Mouse (Mus musculus): ENCODE data around the gene Arpc2. TPM values are rescaled to one million over a fixed set of nuclear protein-coding genes. Genes with fewer than 3 reads are reported as not detected.

The Arpc2 gene
- polyA plus RNA-seq, 1 experiment from 2014 or later: 406 TPM

DNA sequence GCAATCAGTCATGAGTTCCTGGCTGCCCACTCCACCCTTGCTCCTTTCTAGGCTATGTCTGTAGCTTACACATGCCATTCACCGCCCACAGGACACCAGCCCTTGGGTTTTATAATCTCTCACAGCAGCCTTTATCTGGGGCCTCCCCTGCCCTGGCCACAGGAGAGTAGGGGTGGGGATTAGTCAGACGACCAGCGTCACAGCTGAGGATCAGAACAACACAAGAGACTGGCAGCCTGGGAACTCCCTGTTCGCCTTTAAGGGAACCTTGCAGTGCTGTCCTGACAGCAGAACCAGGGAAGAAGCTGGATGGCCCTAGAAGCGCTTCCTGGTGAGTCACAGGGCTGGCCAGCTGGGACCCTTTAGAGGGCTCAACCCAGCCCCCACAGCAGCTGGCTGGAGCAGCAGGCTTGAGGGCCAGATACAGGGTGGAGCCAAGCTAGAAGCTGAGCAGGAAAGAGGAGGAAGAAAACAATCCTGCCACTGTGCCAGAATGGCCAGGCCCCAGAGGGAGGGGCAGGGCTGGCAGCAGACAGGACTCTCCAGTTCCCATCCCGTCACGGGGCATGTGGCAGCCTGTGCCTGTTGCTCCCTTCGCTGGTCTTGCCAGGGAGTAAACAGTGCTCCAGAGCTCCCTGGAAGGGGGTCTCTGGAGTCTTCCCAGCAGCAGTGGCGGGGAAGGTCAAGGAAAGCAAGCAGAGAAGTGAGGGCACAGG is 59.7 kb downstream of the Arpc2 start:
- H3K36me3 ChIP-seq (ENCODE audit: control insufficient read depth, insufficient read depth, low read length): peaks cover 24% of the 10 kb centered on the region
- H3K4me2 ChIP-seq (replicated peaks; ENCODE audit: low read depth, low read length): peak overlapping the region; percentile 33
- 0 out of 2 replicates have a peak overlapping the region, but pooled peaks have one; percentile 0 for H3K4me3 ChIP-seq (ENCODE audit: low read depth, low read length)
- 5% methylated on average over 9 of the region's 9 CpGs for WGBS
- no peaks in the 10 kb centered on the region for H3K9me3 ChIP-seq (ENCODE audit: control insufficient read depth, low read depth, low read length)
- peak overlapping the region; percentile 98 for H3K27ac ChIP-seq (ENCODE audit: low read length)
- H3K9ac ChIP-seq (replicated peaks; ENCODE audit: low read depth, low read length): no peak overlapping the region; the same call in 1 of the 2 replicates
- H3K27me3 ChIP-seq (ENCODE audit: control insufficient read depth, insufficient read depth, low read length): no peaks in the 10 kb centered on the region
- ATAC-seq (ENCODE audit: insufficient number of reproducible peaks, insufficient read depth, low FRiP score, low read depth): peak; percentile 88
- peaks cover 57% of the 10 kb centered on the region for H3K4me1 ChIP-seq (ENCODE audit: control insufficient read depth, insufficient read depth, low read length)

DNA sequence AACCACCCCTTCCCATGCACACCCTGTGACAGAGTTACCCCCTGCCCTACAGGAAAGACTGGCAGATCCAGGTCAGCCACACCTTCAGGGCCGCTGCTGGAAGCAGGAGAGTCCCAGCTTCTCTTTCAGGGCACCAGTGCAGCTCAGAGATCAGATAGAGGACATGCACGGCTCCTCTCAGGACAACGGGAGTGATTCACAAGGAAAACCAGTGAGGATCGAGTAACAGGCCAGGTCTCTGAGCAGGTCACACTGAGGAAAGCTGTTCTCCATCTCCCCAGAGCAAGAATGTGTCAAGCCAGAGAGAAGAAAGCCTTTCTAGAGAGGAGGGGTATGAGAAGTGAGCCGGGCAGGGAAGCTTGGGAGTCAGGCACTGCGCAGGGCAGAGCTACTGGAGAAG is 60.6 kb downstream of the Arpc2 start:
- Histone ChIP-seq H3K4me3 (ENCODE audit: low read depth, low read length) (0 out of 2 replicates have a peak overlapping the region, but pooled peaks have one; percentile 0), H3K4me1 (ENCODE audit: control insufficient read depth, insufficient read depth, low read length) (peaks cover 57% of the 10 kb centered on the region), H3K36me3 (ENCODE audit: control insufficient read depth, insufficient read depth, low read length) (peaks cover 15% of the 10 kb centered on the region), H3K4me2 (replicated peaks; ENCODE audit: low read depth, low read length) (peak overlapping the region; percentile 33), H3K9me3 (ENCODE audit: control insufficient read depth, low read depth, low read length) (no peaks in the 10 kb centered on the region), H3K27me3 (ENCODE audit: control insufficient read depth, insufficient read depth, low read length) (no peaks in the 10 kb centered on the region), H3K9ac (replicated peaks; ENCODE audit: low read depth, low read length) (no peak overlapping the region), H3K27ac (ENCODE audit: low read length) (peak overlapping the region; percentile 98)
- 7% methylated on average over 6 of the region's 6 CpGs for WGBS
- no peak for ATAC-seq (ENCODE audit: insufficient number of reproducible peaks, insufficient read depth, low FRiP score, low read depth)

DNA sequence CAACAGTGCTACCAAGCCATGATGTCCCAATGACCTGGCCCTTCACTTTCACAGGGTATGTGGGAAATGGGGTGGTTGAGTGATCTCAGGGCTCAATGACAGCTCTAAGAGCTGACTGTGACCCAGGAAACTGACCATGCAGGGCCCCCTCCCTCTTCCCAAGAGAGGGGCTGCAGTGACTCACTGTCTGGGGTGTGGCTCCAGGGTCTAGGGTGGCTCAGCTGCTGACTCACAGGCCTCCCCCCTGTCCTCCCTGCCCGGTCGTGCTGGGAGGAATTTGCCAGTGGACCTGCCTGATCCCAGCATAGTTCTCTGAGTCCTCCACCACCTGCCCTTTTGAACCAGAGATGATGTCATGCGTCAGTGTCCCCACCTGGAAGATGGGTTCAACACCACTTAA is 61.4 kb downstream of the Arpc2 start:
- Histone ChIP-seq H3K4me1 (ENCODE audit: control insufficient read depth, insufficient read depth, low read length) (peaks cover 58% of the 10 kb centered on the region), H3K9ac (replicated peaks; ENCODE audit: low read depth, low read length) (no peak overlapping the region), H3K4me2 (replicated peaks; ENCODE audit: low read depth, low read length) (peak overlapping the region; percentile 33; the same call in 1 of the 2 replicates), H3K4me3 (ENCODE audit: low read depth, low read length) (no peak overlapping the region), H3K9me3 (ENCODE audit: control insufficient read depth, low read depth, low read length) (no peaks in the 10 kb centered on the region), H3K36me3 (ENCODE audit: control insufficient read depth, insufficient read depth, low read length) (peaks cover 8% of the 10 kb centered on the region), H3K27ac (ENCODE audit: low read length) (peak overlapping the region; percentile 98), H3K27me3 (ENCODE audit: control insufficient read depth, insufficient read depth, low read length) (no peaks in the 10 kb centered on the region)
- no peak for ATAC-seq (ENCODE audit: insufficient number of reproducible peaks, insufficient read depth, low FRiP score, low read depth)
- WGBS: 28% methylated on average over 3 of the region's 3 CpGs

DNA sequence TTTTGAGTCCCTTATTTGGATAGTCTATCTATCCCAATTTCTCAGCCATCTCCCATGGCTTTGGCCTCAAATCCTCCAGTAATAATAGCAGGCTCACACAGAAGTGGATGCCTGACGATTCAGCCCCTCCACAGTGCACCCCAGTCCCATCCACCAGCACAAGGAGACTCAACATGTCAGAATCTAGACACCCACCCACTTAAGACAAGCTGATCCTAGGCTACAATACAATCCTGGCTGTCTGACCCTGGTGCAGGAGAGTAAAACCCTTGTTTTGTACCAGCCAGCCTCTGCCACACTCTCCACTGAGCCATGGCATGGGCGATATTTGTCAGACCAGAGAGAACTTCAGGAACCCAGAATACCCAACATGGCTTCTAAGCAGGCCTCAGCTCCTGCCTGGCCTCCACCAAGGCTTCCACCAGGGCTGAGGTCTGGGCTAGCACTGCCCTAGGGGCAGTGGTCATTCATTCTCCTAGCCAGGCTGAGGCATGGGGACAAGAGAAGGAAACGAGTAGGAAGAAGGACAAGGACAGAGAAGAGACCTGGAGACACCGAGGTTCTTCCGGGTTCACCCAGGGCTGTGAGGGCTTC is 62.4 kb downstream of the Arpc2 start:
- Histone ChIP-seq H3K4me2 (replicated peaks; ENCODE audit: low read depth, low read length) (no peak overlapping the region), H3K36me3 (ENCODE audit: control insufficient read depth, insufficient read depth, low read length) (no peaks in the 10 kb centered on the region), H3K9ac (replicated peaks; ENCODE audit: low read depth, low read length) (no peak overlapping the region), H3K4me3 (ENCODE audit: low read depth, low read length) (no peak overlapping the region), H3K4me1 (ENCODE audit: control insufficient read depth, insufficient read depth, low read length) (peaks cover 65% of the 10 kb centered on the region), H3K27me3 (ENCODE audit: control insufficient read depth, insufficient read depth, low read length) (no peaks in the 10 kb centered on the region), H3K9me3 (ENCODE audit: control insufficient read depth, low read depth, low read length) (no peaks in the 10 kb centered on the region), H3K27ac (ENCODE audit: low read length) (peak overlapping the region; percentile 98; the same call in 1 of the 2 replicates)
- ATAC-seq (ENCODE audit: insufficient number of reproducible peaks, insufficient read depth, low FRiP score, low read depth): no peak
- WGBS: 87% methylated on average over 5 of the region's 5 CpGs

DNA sequence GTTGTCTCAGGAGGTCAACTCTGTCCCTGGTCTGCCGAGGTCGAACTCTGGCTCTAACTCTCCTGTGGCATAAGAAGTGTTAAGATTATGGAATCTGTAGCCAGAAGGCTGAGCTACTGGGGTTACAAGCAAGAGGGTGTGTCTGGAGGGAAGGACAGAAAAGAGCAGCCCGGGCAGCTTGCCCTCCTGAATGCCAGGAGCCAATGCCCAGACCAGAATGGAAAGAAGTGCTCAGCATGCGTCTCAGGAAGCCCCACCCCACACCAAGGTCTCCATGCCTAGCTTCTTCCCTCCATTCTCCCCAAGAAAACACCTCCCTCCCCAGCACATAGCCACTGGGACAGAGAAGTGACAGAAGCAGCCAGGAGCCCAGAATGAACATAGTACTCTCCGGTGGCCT is 63.1 kb downstream of the Arpc2 start:
- H3K4me1 ChIP-seq (ENCODE audit: control insufficient read depth, insufficient read depth, low read length): peaks cover 58% of the 10 kb centered on the region
- peak overlapping the region; percentile 45; the same call in 1 of the 2 replicates for H3K27ac ChIP-seq (ENCODE audit: low read length)
- 67% methylated on average over 5 of the region's 5 CpGs for WGBS
- H3K4me3 ChIP-seq (ENCODE audit: low read depth, low read length): no peak overlapping the region
- no peak overlapping the region for H3K9ac ChIP-seq (replicated peaks; ENCODE audit: low read depth, low read length)
- H3K9me3 ChIP-seq (ENCODE audit: control insufficient read depth, low read depth, low read length): no peaks in the 10 kb centered on the region
- ATAC-seq (ENCODE audit: insufficient number of reproducible peaks, insufficient read depth, low FRiP score, low read depth): no peak
- H3K4me2 ChIP-seq (replicated peaks; ENCODE audit: low read depth, low read length): no peak overlapping the region
- no peaks in the 10 kb centered on the region for H3K36me3 ChIP-seq (ENCODE audit: control insufficient read depth, insufficient read depth, low read length)
- H3K27me3 ChIP-seq (ENCODE audit: control insufficient read depth, insufficient read depth, low read length): no peaks in the 10 kb centered on the region

DNA sequence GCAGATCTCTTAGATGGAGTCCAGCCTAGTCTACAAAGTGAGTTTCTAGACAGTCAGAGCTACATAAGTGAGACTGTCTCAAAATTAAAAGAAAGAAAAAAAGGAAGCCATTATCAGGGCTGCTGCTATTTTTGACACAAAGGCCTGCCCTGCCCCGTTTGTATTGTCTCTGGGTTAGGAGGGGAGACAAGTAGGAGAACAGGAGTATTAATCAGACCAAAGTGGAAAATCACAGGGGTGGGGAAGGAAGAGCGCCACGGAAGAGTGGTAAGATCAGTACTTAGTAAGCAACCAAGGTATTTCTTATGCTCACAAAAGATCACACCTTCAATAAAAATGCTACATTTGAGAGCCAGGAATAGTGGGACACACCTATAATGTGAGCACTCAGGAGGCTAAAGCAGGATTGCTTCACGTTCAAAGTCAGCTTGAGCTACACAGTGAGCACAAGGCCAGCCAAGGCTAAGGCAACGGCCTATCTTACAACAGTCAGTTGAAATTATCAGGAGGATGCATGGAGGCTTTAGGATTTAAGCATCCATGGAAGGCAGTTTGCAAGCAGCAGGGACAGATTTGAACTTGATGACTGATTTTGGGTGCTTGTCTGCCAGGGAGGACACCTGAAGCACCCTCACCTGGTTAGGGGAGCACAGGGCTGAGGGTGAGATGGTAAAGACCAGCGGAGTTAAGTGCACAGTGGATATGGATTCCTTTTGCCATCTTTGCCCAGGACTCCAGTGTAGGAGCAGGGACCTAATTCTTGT is 64.6 kb downstream of the Arpc2 start:
- no peak overlapping the region for H3K4me2 ChIP-seq (replicated peaks; ENCODE audit: low read depth, low read length)
- H3K36me3 ChIP-seq (ENCODE audit: control insufficient read depth, insufficient read depth, low read length): no peaks in the 10 kb centered on the region
- ATAC-seq (ENCODE audit: insufficient number of reproducible peaks, insufficient read depth, low FRiP score, low read depth): no peak
- WGBS: 65% methylated on average over 6 of the region's 6 CpGs
- H3K27me3 ChIP-seq (ENCODE audit: control insufficient read depth, insufficient read depth, low read length): no peaks in the 10 kb centered on the region
- H3K4me1 ChIP-seq (ENCODE audit: control insufficient read depth, insufficient read depth, low read length): peaks cover 45% of the 10 kb centered on the region
- no peaks in the 10 kb centered on the region for H3K9me3 ChIP-seq (ENCODE audit: control insufficient read depth, low read depth, low read length)
- H3K27ac ChIP-seq (ENCODE audit: low read length): peak overlapping the region; percentile 35; the same call in 1 of the 2 replicates
- H3K9ac ChIP-seq (replicated peaks; ENCODE audit: low read depth, low read length): no peak overlapping the region
- no peak overlapping the region for H3K4me3 ChIP-seq (ENCODE audit: low read depth, low read length)

DNA sequence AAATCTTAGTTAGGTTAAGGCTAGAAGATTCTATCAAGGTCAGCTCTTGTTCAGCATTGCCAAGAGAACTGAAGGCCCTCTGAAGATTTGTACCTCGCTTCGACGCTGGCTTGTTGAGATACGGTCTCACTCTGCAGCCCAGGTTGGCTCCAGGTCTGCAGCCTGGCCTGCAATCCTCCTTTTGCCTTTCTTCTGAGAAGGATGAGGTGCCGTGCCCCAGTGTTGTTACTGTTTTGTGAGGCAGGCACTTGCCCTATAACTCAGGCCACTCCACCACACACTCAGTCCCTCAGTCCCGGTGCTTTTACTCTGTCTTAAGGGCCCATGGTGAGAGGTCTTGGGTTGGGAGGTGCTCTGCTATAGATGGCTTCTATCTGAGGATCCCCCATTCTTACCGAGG is 66.3 kb downstream of the Arpc2 start:
- no peaks in the 10 kb centered on the region for H3K36me3 ChIP-seq (ENCODE audit: control insufficient read depth, insufficient read depth, low read length)
- H3K4me3 ChIP-seq (ENCODE audit: low read depth, low read length): no peak overlapping the region
- H3K4me2 ChIP-seq (replicated peaks; ENCODE audit: low read depth, low read length): peak overlapping the region; percentile 70
- peaks cover 28% of the 10 kb centered on the region for H3K4me1 ChIP-seq (ENCODE audit: control insufficient read depth, insufficient read depth, low read length)
- no peaks in the 10 kb centered on the region for H3K9me3 ChIP-seq (ENCODE audit: control insufficient read depth, low read depth, low read length)
- no peak overlapping the region for H3K27ac ChIP-seq (ENCODE audit: low read length)
- H3K9ac ChIP-seq (replicated peaks; ENCODE audit: low read depth, low read length): no peak overlapping the region
- H3K27me3 ChIP-seq (ENCODE audit: control insufficient read depth, insufficient read depth, low read length): no peaks in the 10 kb centered on the region
- WGBS: 87% methylated on average over 7 of the region's 7 CpGs
- no peak for ATAC-seq (ENCODE audit: insufficient number of reproducible peaks, insufficient read depth, low FRiP score, low read depth)

DNA sequence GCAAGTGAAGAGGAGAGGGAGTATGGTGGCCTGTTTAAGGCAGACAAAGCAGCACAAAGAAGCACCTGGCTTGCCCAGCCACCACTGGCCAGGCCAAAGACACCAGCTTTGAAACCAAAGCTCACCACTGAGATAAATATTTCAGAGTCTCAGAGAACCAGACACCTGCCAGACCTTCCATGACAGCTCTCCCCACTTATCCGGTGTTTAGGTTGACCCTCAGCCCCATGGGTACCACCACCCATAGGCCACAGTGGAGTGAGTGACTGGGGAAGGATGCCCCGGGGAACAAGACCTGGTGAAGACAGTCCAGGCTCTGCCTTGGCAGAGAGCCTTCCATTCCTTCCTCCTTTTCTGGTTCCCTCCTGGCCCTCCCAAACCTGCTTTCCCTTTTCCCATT is 67.0 kb downstream of the Arpc2 start:
- peak overlapping the region; percentile 70 for H3K4me2 ChIP-seq (replicated peaks; ENCODE audit: low read depth, low read length)
- H3K27ac ChIP-seq (ENCODE audit: low read length): no peak overlapping the region
- WGBS: 68% methylated on average over 2 of the region's 2 CpGs
- H3K36me3 ChIP-seq (ENCODE audit: control insufficient read depth, insufficient read depth, low read length): no peaks in the 10 kb centered on the region
- H3K9ac ChIP-seq (replicated peaks; ENCODE audit: low read depth, low read length): no peak overlapping the region
- H3K27me3 ChIP-seq (ENCODE audit: control insufficient read depth, insufficient read depth, low read length): no peaks in the 10 kb centered on the region
- peaks cover 22% of the 10 kb centered on the region for H3K4me1 ChIP-seq (ENCODE audit: control insufficient read depth, insufficient read depth, low read length)
- H3K4me3 ChIP-seq (ENCODE audit: low read depth, low read length): peak overlapping the region; percentile 71
- no peak for ATAC-seq (ENCODE audit: insufficient number of reproducible peaks, insufficient read depth, low FRiP score, low read depth)
- H3K9me3 ChIP-seq (ENCODE audit: control insufficient read depth, low read depth, low read length): no peaks in the 10 kb centered on the region
